Mouse (Mus musculus) CD4-positive naive resting alpha-beta T cell, adult 76 days (primary cell): Measurements from ENCODE around the gene Uevld. TPM values are rescaled to one million over a fixed set of nuclear protein-coding genes. Genes with fewer than 3 reads are reported as not detected.

Source experiments
- total RNA-seq: library from RNA; stranded (reverse); gene quantifications from one replicate; pipeline ENCODE4 v1.2.4, GENCODE M21; 2023

Gene Uevld
- total RNA-seq = 7.9 TPM

GRCm38 (mm10) chr7:46957831-46958691 lies at the start of gene Uevld:
Uevld (minus strand) TSS chr7:46958527.

GRCm38 (mm10) chr7:46983280-46983679 lies 25.0 kb upstream of the Uevld start, which contains the start of gene Gm9999:
Gm9999 (plus strand) TSS chr7:46983580.

GRCm38 (mm10) chr7:46919551-46920176 lies 38.7 kb downstream of the Uevld start, which contains the start of gene Tsg101:
Tsg101 (minus strand) TSS chr7:46919969.

Other genes with a start within 250 kb of the Uevld start
- 12.7 TPM for gene Saal1, start 247.8 kb downstream of the Uevld start, total RNA-seq
- gene Saa3, start 242.8 kb downstream of the Uevld start, total RNA-seq = not detected
- not detected for gene Saa4, start 225.9 kb downstream of the Uevld start, total RNA-seq
- gene Saa1, start 215.5 kb downstream of the Uevld start, total RNA-seq = not detected
- gene Saa2, start 206.7 kb downstream of the Uevld start, total RNA-seq = not detected
- 41.2 TPM for gene Hps5, start 162.5 kb downstream of the Uevld start, total RNA-seq
- 61.1 TPM for gene Gtf2h1, start 162.4 kb downstream of the Uevld start, total RNA-seq
- 259 TPM for gene Ldha, start 117.1 kb downstream of the Uevld start, total RNA-seq
- gene Ldhc, start 97.3 kb downstream of the Uevld start, total RNA-seq = not detected
- 67.9 TPM for gene Tsg101, start 38.6 kb downstream of the Uevld start, total RNA-seq
- not detected for gene Gm9999, start 25.1 kb upstream of the Uevld start, total RNA-seq
- 74.3 TPM for gene Spty2d1, start 49.9 kb upstream of the Uevld start, total RNA-seq
- 5.9 TPM for gene Tmem86a, start 92.1 kb upstream of the Uevld start, total RNA-seq
- gene Ptpn5, start 175.2 kb upstream of the Uevld start, total RNA-seq = 0.35 TPM
- gene Mrgpra6, start 246.4 kb upstream of the Uevld start, total RNA-seq = not detected